Mouse (Mus musculus) kidney, postnatal 0 days (tissue): Measurements from ENCODE around the gene Grm1. TPM values are rescaled to one million over a fixed set of nuclear protein-coding genes. Genes with fewer than 3 reads are reported as not detected.

Source experiments
- ATAC-seq: fragments of 200-750 bp; cut with Nextera tagmentation; replicated peaks from 2 replicates; pipeline ENCODE4 v1.8.0; 2017; ENCODE audit warnings: low read depth, moderate number of reproducible peaks, moderate TSS enrichment, moderate library complexity; ENCODE audit not compliant: low FRiP score
- DNase-seq: peaks from one replicate; pipeline ENCODE4 v3.0.0-alpha.2; 2016; ENCODE audit warnings: low spot score
- H3K27ac ChIP-seq: fragments of 300-500 bp; sonication (generic); 2 replicates; pipeline ENCODE4 v1.5.1; 2014; ENCODE audit warnings: mild to moderate bottlenecking
- H3K27me3 ChIP-seq: fragments of 300-500 bp; sonication (generic); 2 replicates; pipeline ENCODE4 v1.6.1; 2014; ENCODE audit warnings: low read length, mixed read lengths; ENCODE audit not compliant: insufficient read depth
- H3K36me3 ChIP-seq: fragments of 300-500 bp; sonication (generic); 2 replicates; pipeline ENCODE4 v1.6.1; 2014; ENCODE audit warnings: low read length, mixed read lengths; ENCODE audit not compliant: insufficient read depth
- H3K4me1 ChIP-seq: fragments of 300-500 bp; sonication (generic); replicated peaks from 2 replicates; pipeline ENCODE4 v1.6.1; 2014; ENCODE audit warnings: antibody characterized with exemption, low read length, mixed read lengths; ENCODE audit not compliant: insufficient read depth
- H3K4me2 ChIP-seq: fragments of 300-500 bp; sonication (generic); 2 replicates; pipeline ENCODE4 v1.6.1; 2014; ENCODE audit warnings: mild to moderate bottlenecking, low read length, moderate library complexity, mixed read lengths
- H3K4me3 ChIP-seq: fragments of 300-500 bp; sonication (generic); replicated peaks from 2 replicates; pipeline ENCODE4 v1.5.1; 2014; ENCODE audit warnings: low read depth, low read length
- H3K9ac ChIP-seq: fragments of 300-500 bp; sonication (generic); 2 replicates; pipeline ENCODE4 v1.6.1; 2014; ENCODE audit warnings: low read depth, low read length
- H3K9me3 ChIP-seq: fragments of 300-500 bp; sonication (generic); replicated peaks from 2 replicates; pipeline ENCODE4 v1.6.1; 2016; ENCODE audit warnings: low read length, inconsistent platforms, mixed read lengths
- CTCF ChIP-seq: IDR thresholded peaks from 2 replicates; pipeline ENCODE4 v1.5.1; 2016; ENCODE audit warnings: antibody characterized with exemption, low read depth, mild to moderate bottlenecking, moderate library complexity
- WGBS: fragments of 180-500 bp; shearing (Covaris S2); extraction: QIAGEN DNeasy Blood & Tissue Kit; methylation state at CpG from one replicate; pipeline ENCODE4 v1.1.7; 2014; 5-methylcytosine and 5-hydroxymethylcytosine counted together
- polyA plus RNA-seq: library from polyadenylated mRNA; unstranded; fragments of >200 nt; fragmentation: Nextera tagmentation; extraction: Ambion mirVana; gene quantifications from 2 replicates; pipeline ENCODE4 v1.2.1, GENCODE M21; 2015

The Grm1 gene
- polyA plus RNA-seq, 1 experiment from 2014 or later = not detected

DNA sequence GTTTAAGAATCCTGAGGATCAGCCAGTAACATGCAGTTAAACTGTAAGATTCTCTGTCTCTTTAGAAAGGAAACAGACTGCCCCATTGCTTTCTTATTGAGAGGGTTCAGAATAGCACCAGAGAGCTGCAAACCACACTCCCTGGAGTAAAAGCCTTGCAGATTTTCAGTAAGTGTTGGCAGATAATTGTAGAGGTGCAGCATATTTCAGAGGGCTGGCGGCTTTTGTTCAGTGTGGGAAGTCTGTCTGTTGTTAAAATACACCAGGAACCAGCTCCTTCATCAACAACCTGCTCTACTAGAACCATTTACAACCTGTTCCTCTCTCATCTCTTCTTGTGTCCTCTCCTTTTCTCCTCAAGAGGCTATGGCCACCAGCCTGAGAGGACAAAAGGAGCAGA is 331.1 kb downstream of the Grm1 start:
- DNase-seq (no peak), ATAC-seq (no peak)
- Histone ChIP-seq H3K27ac (no peak overlapping the region), H3K36me3 (no peaks in the 10 kb centered on the region), H3K27me3 (no peaks in the 10 kb centered on the region), H3K9ac (no peak overlapping the region), H3K9me3 (no peaks in the 10 kb centered on the region), H3K4me3 (no peak overlapping the region), H3K4me2 (no peak overlapping the region), H3K4me1 (no peaks in the 10 kb centered on the region)
- WGBS = 88% methylated on average over 1 of the region's 1 CpGs
- no peak for TF ChIP-seq CTCF

- no peaks in the 10 kb centered on the region for H3K9me3 ChIP-seq
- H3K4me1 ChIP-seq = no peaks in the 10 kb centered on the region
- H3K36me3 ChIP-seq = no peaks in the 10 kb centered on the region
- H3K4me2 ChIP-seq = no peak overlapping the region
- 60% methylated on average over 1 of the region's 1 CpGs for WGBS
- no peaks in the 10 kb centered on the region for H3K27me3 ChIP-seq
- no peak overlapping the region for H3K9ac ChIP-seq
- H3K4me3 ChIP-seq = no peak overlapping the region
- DNase-seq (no peak), ATAC-seq (no peak)
- no peak for TF ChIP-seq CTCF
- no peak overlapping the region for H3K27ac ChIP-seq
These were observed 338.1 kb downstream of the Grm1 start for GRCm38 (mm10) chr10:10744097-10744496.

DNA sequence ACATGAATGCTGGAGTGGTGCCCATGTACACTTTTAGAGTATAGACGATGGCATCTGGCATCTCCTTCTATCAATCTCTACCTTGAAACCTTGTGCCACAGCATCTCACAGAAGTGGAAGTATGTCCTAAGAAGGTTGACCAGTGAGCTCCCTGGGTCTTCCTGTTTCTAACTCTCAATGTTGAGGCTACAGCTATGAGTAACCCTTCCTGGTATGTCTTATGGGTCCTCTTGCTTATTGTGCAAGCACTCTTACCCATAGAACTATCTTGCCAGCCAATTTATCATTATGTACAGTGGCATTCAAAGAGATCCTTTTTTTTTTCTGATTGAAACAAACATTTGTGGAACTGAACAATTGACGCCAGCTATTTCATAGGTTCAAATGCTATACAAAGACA is 340.0 kb downstream of the Grm1 start:
- H3K4me1 ChIP-seq = no peaks in the 10 kb centered on the region
- H3K27ac ChIP-seq = no peak overlapping the region
- no peaks in the 10 kb centered on the region for H3K27me3 ChIP-seq
- no peak for ATAC-seq
- DNase-seq = no peak
- no peaks in the 10 kb centered on the region for H3K36me3 ChIP-seq
- H3K9ac ChIP-seq = no peak overlapping the region
- H3K9me3 ChIP-seq = no peaks in the 10 kb centered on the region
- 92% methylated on average over 2 of the region's 2 CpGs for WGBS
- no peak for TF ChIP-seq CTCF
- no peak overlapping the region for H3K4me2 ChIP-seq
- H3K4me3 ChIP-seq = no peak overlapping the region

GRCm38 (mm10) chr10:10741314-10741713 is 340.8 kb downstream of the Grm1 start:
- Histone ChIP-seq H3K9me3 (no peaks in the 10 kb centered on the region), H3K4me3 (no peak overlapping the region), H3K4me1 (no peaks in the 10 kb centered on the region), H3K36me3 (no peaks in the 10 kb centered on the region), H3K9ac (no peak overlapping the region), H3K4me2 (no peak overlapping the region), H3K27me3 (no peaks in the 10 kb centered on the region), H3K27ac (no peak overlapping the region)
- TF ChIP-seq CTCF = no peak
- ATAC-seq = no peak
- no peak for DNase-seq
- WGBS = 96% methylated on average over 5 of the region's 5 CpGs

DNA sequence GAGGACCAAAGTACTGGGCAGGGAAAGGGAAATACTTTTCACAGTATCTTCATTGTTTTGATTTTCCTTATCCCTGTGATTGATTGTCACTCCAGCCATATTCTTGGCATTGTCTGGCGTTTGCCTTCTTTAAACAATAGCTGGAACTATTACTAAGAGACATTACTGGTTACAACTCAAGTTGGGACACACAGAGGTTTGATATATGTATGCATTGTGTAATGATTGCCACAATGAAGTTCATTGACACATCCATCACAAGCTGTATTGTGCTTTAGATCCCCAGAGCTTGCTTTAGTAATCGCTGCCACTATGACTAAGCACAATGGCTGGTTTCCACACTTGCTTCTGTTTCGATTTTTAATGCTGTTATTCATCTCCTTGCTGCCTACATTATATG is 341.4 kb downstream of the Grm1 start:
- WGBS = 83% methylated on average over 3 of the region's 3 CpGs
- TF ChIP-seq CTCF = no peak
- Histone ChIP-seq H3K9me3 (no peaks in the 10 kb centered on the region), H3K36me3 (no peaks in the 10 kb centered on the region), H3K4me3 (no peak overlapping the region), H3K4me2 (no peak overlapping the region), H3K27me3 (no peaks in the 10 kb centered on the region), H3K4me1 (no peaks in the 10 kb centered on the region), H3K9ac (no peak overlapping the region), H3K27ac (no peak overlapping the region)
- DNase-seq = no peak
- ATAC-seq = no peak

DNA sequence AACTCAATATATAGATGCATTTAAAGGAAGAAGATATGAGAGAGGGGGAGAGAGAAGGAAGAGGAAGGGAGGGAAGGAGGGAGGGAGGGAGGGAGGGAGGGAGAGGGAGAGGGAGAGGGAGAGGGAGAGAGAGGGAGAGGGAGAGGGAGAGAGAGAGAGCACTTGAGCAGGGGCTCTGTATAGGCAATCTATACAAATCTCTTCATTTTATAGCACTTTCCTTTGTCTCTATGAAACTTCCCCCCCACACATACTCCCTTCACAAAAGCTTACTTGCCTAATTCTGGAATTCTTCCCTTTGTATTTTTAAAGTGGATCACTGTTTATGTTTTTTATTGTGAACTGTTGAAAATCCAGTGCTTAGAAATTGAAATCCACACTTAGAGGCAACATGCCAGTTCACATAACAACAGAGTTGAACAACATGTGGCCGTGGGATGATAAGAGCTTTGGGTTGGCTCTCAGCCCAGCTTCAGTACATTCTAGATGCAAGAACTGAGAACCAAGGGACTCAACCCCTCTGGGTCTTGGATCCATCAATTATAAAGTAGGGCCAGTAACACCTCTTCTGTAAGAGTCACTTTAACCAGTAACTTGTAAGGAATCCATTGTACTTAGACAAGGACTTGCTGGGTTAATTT is 345.0 kb downstream of the Grm1 start:
- H3K9ac ChIP-seq = no peak overlapping the region
- no peak for TF ChIP-seq CTCF
- DNase-seq = peak; percentile 79
- H3K27ac ChIP-seq = no peak overlapping the region
- H3K4me3 ChIP-seq = no peak overlapping the region
- H3K4me1 ChIP-seq = no peaks in the 10 kb centered on the region
- H3K9me3 ChIP-seq = no peaks in the 10 kb centered on the region
- H3K36me3 ChIP-seq = no peaks in the 10 kb centered on the region
- ATAC-seq = no peak
- 49% methylated on average over 1 of the region's 1 CpGs for WGBS
- no peak overlapping the region for H3K4me2 ChIP-seq
- no peaks in the 10 kb centered on the region for H3K27me3 ChIP-seq

- Histone ChIP-seq H3K9me3 (no peaks in the 10 kb centered on the region), H3K36me3 (no peaks in the 10 kb centered on the region), H3K4me2 (no peak overlapping the region), H3K4me1 (no peaks in the 10 kb centered on the region), H3K9ac (no peak overlapping the region), H3K27ac (no peak overlapping the region), H3K4me3 (no peak overlapping the region), H3K27me3 (no peaks in the 10 kb centered on the region)
- DNase-seq (no peak), ATAC-seq (no peak)
- no peak for TF ChIP-seq CTCF
- WGBS = 45% methylated on average over 5 of the region's 5 CpGs
These were observed 347.6 kb downstream of the Grm1 start for GRCm38 (mm10) chr10:10734561-10734960.
